Mouse (Mus musculus) heart, adult 2 months (tissue): ENCODE measurements at regions not wholly inside any gene's neighbourhood (a gene's known extent, or its start where the extent isn't known, plus 50 kb on each side); places are given as distances from the start of the nearest gene placed in this dataset.
A peak's percentile ranks its signal among the peaks of the same experiment; 100 is the strongest.

Experiments used
- DNase-seq, 2 experiments: peaks; one replicate each; pipeline ENCODE4 v3.0.0; 2021
- H3K27ac ChIP-seq: fragments of 200-600 bp; 2 replicates; pipeline ENCODE4 v1.8.1; 2022
- H3K27me3 ChIP-seq: fragments of 200-500 bp; 2 replicates; pipeline ENCODE4 v1.6.1; 2012; ENCODE audit warnings: mild to moderate bottlenecking, low read length, inconsistent platforms, mixed read lengths; ENCODE audit not compliant: control insufficient read depth, insufficient read depth
- H3K36me3 ChIP-seq: fragments of 200-500 bp; 2 replicates; pipeline ENCODE4 v1.6.1; 2012; ENCODE audit warnings: low read length, inconsistent platforms; ENCODE audit not compliant: control insufficient read depth, insufficient read depth
- H3K4me1 ChIP-seq: fragments of 200-500 bp; 2 replicates; pipeline ENCODE4 v1.6.1; 2011; ENCODE audit warnings: low read length; ENCODE audit not compliant: control insufficient read depth, insufficient read depth
- H3K4me3 ChIP-seq: fragments of 200-600 bp; 2 replicates; pipeline ENCODE4 v1.8.1; 2022
- H3K79me2 ChIP-seq: fragments of 200-500 bp; replicated peaks from 2 replicates; pipeline ENCODE4 v1.6.1; 2012; ENCODE audit warnings: mild to moderate bottlenecking, inconsistent platforms, low read length, moderate library complexity, mixed read lengths; ENCODE audit not compliant: control insufficient read depth, insufficient read depth
- H3K9ac ChIP-seq: fragments of 200-500 bp; 2 replicates; pipeline ENCODE4 v1.6.1; 2012; ENCODE audit warnings: low read depth, mild to moderate bottlenecking, control low read depth, inconsistent platforms, low read length, mixed read lengths
- CTCF ChIP-seq: fragments of 200-600 bp; IDR thresholded peaks from 2 replicates; pipeline ENCODE4 v1.8.1; 2022; ENCODE audit warnings: antibody characterized with exemption, mild to moderate bottlenecking, moderate library complexity
- EP300 ChIP-seq: fragments of 200-500 bp; IDR thresholded peaks from 2 replicates; pipeline ENCODE4 v1.6.1; 2011; ENCODE audit warnings: low read depth, low read length, control low read depth; ENCODE audit not compliant: insufficient read depth
- POLR2A ChIP-seq: fragments of 200-500 bp; IDR thresholded peaks from 2 replicates; pipeline ENCODE4 v1.6.1; 2011; ENCODE audit warnings: mild to moderate bottlenecking, low read depth, low read length, control low read depth; ENCODE audit not compliant: insufficient read depth
- WGBS: fragments of 180-500 bp; shearing (Covaris S2); methylation state at CpG from one replicate; pipeline ENCODE4 v1.1.7; 2018; 5-methylcytosine and 5-hydroxymethylcytosine counted together
- intact Hi-C: fragments of 180-260 bp; cut with DNase I; formaldehyde crosslinking; loops from one replicate; pipeline ENCODE4 v1.15.1; 2025

- H3K79me2 ChIP-seq = no peaks in the 10 kb centered on the region
- DNase-seq = no peak
- H3K4me1 ChIP-seq = no peaks in the 10 kb centered on the region
- H3K4me3 ChIP-seq = no peak overlapping the region
- no peak overlapping the region for H3K9ac ChIP-seq
- 60% methylated on average over 5 of the region's 5 CpGs for WGBS
- intact Hi-C loops = no loop called here
- H3K27me3 ChIP-seq = no peaks in the 10 kb centered on the region
- TF ChIP-seq POLR2A (no peak), EP300 (no peak), CTCF (no peak)
- H3K27ac ChIP-seq = no peak overlapping the region
- no peaks in the 10 kb centered on the region for H3K36me3 ChIP-seq
Measured at GRCm38 (mm10) chr9:98727276-98727860, 114.9 kb upstream of the Prr23a1 start.

- Histone ChIP-seq H3K4me1 (no peaks in the 10 kb centered on the region), H3K36me3 (no peaks in the 10 kb centered on the region), H3K27ac (no peak overlapping the region), H3K79me2 (no peaks in the 10 kb centered on the region), H3K27me3 (no peaks in the 10 kb centered on the region), H3K4me3 (no peak overlapping the region), H3K9ac (no peak overlapping the region)
- TF ChIP-seq POLR2A (no peak), EP300 (no peak), CTCF (no peak)
- intact Hi-C loops = no loop called here
- DNase-seq = peak; percentile 24 to 28
- 43% methylated on average over 5 of the region's 5 CpGs for WGBS
Measured at GRCm38 (mm10) chr9:98726638-98727037, 115.7 kb upstream of the Prr23a1 start.

GRCm38 (mm10) chr9:98722885-98723284, 119.4 kb upstream of the Prr23a1 start:
- DNase-seq = no peak
- H3K4me1 ChIP-seq = no peaks in the 10 kb centered on the region
- no peaks in the 10 kb centered on the region for H3K36me3 ChIP-seq
- no peaks in the 10 kb centered on the region for H3K79me2 ChIP-seq
- intact Hi-C loops = no loop called here
- no peaks in the 10 kb centered on the region for H3K27me3 ChIP-seq
- no peak overlapping the region for H3K9ac ChIP-seq
- 64% methylated on average over 3 of the region's 3 CpGs for WGBS
- H3K4me3 ChIP-seq = no peak overlapping the region
- TF ChIP-seq POLR2A (no peak), CTCF (no peak), EP300 (no peak)
- H3K27ac ChIP-seq = no peak overlapping the region

- Histone ChIP-seq H3K9ac (no peak overlapping the region), H3K79me2 (no peaks in the 10 kb centered on the region), H3K27ac (no peak overlapping the region), H3K4me1 (no peaks in the 10 kb centered on the region), H3K36me3 (no peaks in the 10 kb centered on the region), H3K27me3 (no peaks in the 10 kb centered on the region), H3K4me3 (no peak overlapping the region)
- TF ChIP-seq POLR2A = no peak
- no peak for TF ChIP-seq CTCF
- no peak for TF ChIP-seq EP300
- intact Hi-C loops = no loop called here
- WGBS = 69% methylated on average over 5 of the region's 5 CpGs
- DNase-seq = peak in 1 of 2 experiments; percentile 10
Measured at GRCm38 (mm10) chr9:98721381-98721780, 119.9 kb upstream of the Mrps22 start.

- no peak overlapping the region for H3K9ac ChIP-seq
- H3K4me1 ChIP-seq = no peaks in the 10 kb centered on the region
- H3K79me2 ChIP-seq = no peaks in the 10 kb centered on the region
- intact Hi-C loops = no loop called here
- H3K4me3 ChIP-seq = no peak overlapping the region
- H3K27me3 ChIP-seq = no peaks in the 10 kb centered on the region
- TF ChIP-seq CTCF = no peak
- no peak for TF ChIP-seq POLR2A
- no peak for TF ChIP-seq EP300
- H3K36me3 ChIP-seq = no peaks in the 10 kb centered on the region
- DNase-seq = no peak
- WGBS = 71% methylated on average over 11 of the region's 11 CpGs
- H3K27ac ChIP-seq = no peak overlapping the region
Measured at GRCm38 (mm10) chr9:98717701-98718270, 116.3 kb upstream of the Mrps22 start.

GRCm38 (mm10) chr9:98714661-98715060, 113.2 kb upstream of the Mrps22 start:
- intact Hi-C loops = no loop called here
- WGBS = 69% methylated on average over 9 of the region's 9 CpGs
- DNase-seq = no peak
- Histone ChIP-seq H3K27ac (no peak overlapping the region), H3K4me3 (no peak overlapping the region), H3K9ac (no peak overlapping the region), H3K79me2 (no peaks in the 10 kb centered on the region), H3K27me3 (no peaks in the 10 kb centered on the region), H3K4me1 (no peaks in the 10 kb centered on the region), H3K36me3 (no peaks in the 10 kb centered on the region)
- TF ChIP-seq POLR2A = no peak
- TF ChIP-seq EP300 = no peak
- no peak for TF ChIP-seq CTCF
